Mouse (Mus musculus) forebrain, embryonic 14.5 days (tissue): ENCODE measurements around the gene Tmpo. TPM values are rescaled to one million over a fixed set of nuclear protein-coding genes. Genes with fewer than 3 reads are reported as not detected.

Experiments
- ATAC-seq: fragments of 200-750 bp; cut with Nextera tagmentation; 2 replicates; pipeline ENCODE4 v1.8.0; 2017; ENCODE audit warnings: mild to moderate bottlenecking, moderate library complexity
- DNase-seq: peaks from one replicate; pipeline ENCODE4 v3.0.0-alpha.2; 2015; ENCODE audit warnings: low spot score
- H3K27ac ChIP-seq: fragments of 300-500 bp; sonication (generic); 2 replicates; pipeline ENCODE4 v1.5.1; 2014; ENCODE audit warnings: low read depth, mild to moderate bottlenecking, control low read depth, low read length, moderate library complexity
- H3K27me3 ChIP-seq: fragments of 300-500 bp; sonication (generic); replicated peaks from 2 replicates; pipeline ENCODE4 v1.6.1; 2014; ENCODE audit warnings: low read length, control low read depth, mixed read lengths; ENCODE audit not compliant: control insufficient read depth, insufficient read depth
- H3K36me3 ChIP-seq: fragments of 300-500 bp; sonication (generic); 2 replicates; pipeline ENCODE4 v1.6.1; 2014; ENCODE audit warnings: low read length, control low read depth; ENCODE audit not compliant: control insufficient read depth, insufficient read depth
- H3K4me1 ChIP-seq: fragments of 300-500 bp; sonication (generic); 2 replicates; pipeline ENCODE4 v1.6.1; 2014; ENCODE audit warnings: antibody characterized with exemption, low read length, control low read depth; ENCODE audit not compliant: control insufficient read depth, insufficient read depth
- H3K4me2 ChIP-seq: fragments of 300-500 bp; sonication (generic); 2 replicates; pipeline ENCODE4 v1.6.1; 2014; ENCODE audit warnings: mild to moderate bottlenecking, control low read depth, low read length
- H3K4me3 ChIP-seq: fragments of 300-500 bp; sonication (generic); 2 replicates; pipeline ENCODE4 v1.5.1; 2014; ENCODE audit warnings: low read depth, low read length, control low read depth
- H3K9ac ChIP-seq: fragments of 300-500 bp; sonication (generic); 2 replicates; pipeline ENCODE4 v1.6.1; 2014; ENCODE audit warnings: mild to moderate bottlenecking, low read length, control low read depth, moderate library complexity
- H3K9me3 ChIP-seq: fragments of 300-500 bp; sonication (generic); replicated peaks from 2 replicates; pipeline ENCODE4 v1.6.1; 2016; ENCODE audit warnings: low read length, control low read depth, mixed read lengths; ENCODE audit not compliant: control insufficient read depth
- WGBS: fragments of 180-500 bp; shearing (Covaris S2); extraction: QIAGEN DNeasy Blood & Tissue Kit; methylation state at CpG from one replicate; pipeline ENCODE4 v1.1.7; 2014; 5-methylcytosine and 5-hydroxymethylcytosine counted together
- polyA plus RNA-seq: library from polyadenylated mRNA; unstranded; fragments of >200 nt; fragmentation: Nextera tagmentation; extraction: Ambion mirVana; gene quantifications from 2 replicates; pipeline ENCODE4 v1.2.1, GENCODE M21; 2014

Tmpo gene
- polyA plus RNA-seq, 1 experiment from 2014 or later = 165 TPM

GRCm38 (mm10) chr10:91101936-91102335, 79.2 kb downstream of the Tmpo start:
- no peak overlapping the region for H3K27ac ChIP-seq
- ATAC-seq (no peak), DNase-seq (no peak)
- no peaks in the 10 kb centered on the region for H3K36me3 ChIP-seq
- no peak overlapping the region for H3K4me3 ChIP-seq
- 93% methylated on average over 25 of the region's 25 CpGs for WGBS
- H3K4me2 ChIP-seq = no peak overlapping the region
- H3K9ac ChIP-seq = no peak overlapping the region
- no peaks in the 10 kb centered on the region for H3K27me3 ChIP-seq
- no peaks in the 10 kb centered on the region for H3K4me1 ChIP-seq
- no peaks in the 10 kb centered on the region for H3K9me3 ChIP-seq

- ATAC-seq = no peak
- no peak for DNase-seq
These were observed 81.0 kb downstream of the Tmpo start for GRCm38 (mm10) chr10:91100101-91100500.

GRCm38 (mm10) chr10:91098056-91098455, 83.1 kb downstream of the Tmpo start:
- no peaks in the 10 kb centered on the region for H3K27me3 ChIP-seq
- no peaks in the 10 kb centered on the region for H3K4me1 ChIP-seq
- no peak for DNase-seq
- no peak overlapping the region for H3K4me3 ChIP-seq
- no peak overlapping the region for H3K4me2 ChIP-seq
- 91% methylated on average over 8 of the region's 8 CpGs for WGBS
- no peak overlapping the region for H3K27ac ChIP-seq
- no peaks in the 10 kb centered on the region for H3K36me3 ChIP-seq
- no peaks in the 10 kb centered on the region for H3K9me3 ChIP-seq
- no peak overlapping the region for H3K9ac ChIP-seq
- no peak for ATAC-seq

More at GRCm38 (mm10) chr10:91100101-91100500, 81.0 kb downstream of the Tmpo start:
- Histone ChIP-seq H3K27ac (no peak overlapping the region), H3K9me3 (no peaks in the 10 kb centered on the region), H3K4me1 (no peaks in the 10 kb centered on the region), H3K9ac (no peak overlapping the region), H3K27me3 (no peaks in the 10 kb centered on the region), H3K4me3 (no peak overlapping the region), H3K36me3 (no peaks in the 10 kb centered on the region), H3K4me2 (no peak overlapping the region)
- 74% methylated on average over 1 of the region's 1 CpGs for WGBS

Other genes starting within 250 kb of the Tmpo start
- gene Apaf1, start 98.5 kb downstream of the Tmpo start, polyA plus RNA-seq = 21.2 and 22.9 TPM in 2 replicates
- 9.6 and 12.7 TPM in 2 replicates for gene Ikbip, start 98.4 kb downstream of the Tmpo start, polyA plus RNA-seq
- 489 and 493 TPM in 2 replicates for gene Slc25a3, start 57.3 kb downstream of the Tmpo start, polyA plus RNA-seq